Mouse (Mus musculus) heart, embryonic 11.5 days (tissue): Measurements from ENCODE around the gene 4930579F01Rik. TPM values are rescaled to one million over a fixed set of nuclear protein-coding genes. Genes with fewer than 3 reads are reported as not detected.
A peak's percentile ranks its signal among the peaks of the same experiment; 100 is the strongest.

Experiments
- ATAC-seq: fragments of 200-750 bp; cut with Nextera tagmentation; replicated peaks from 2 replicates; pipeline ENCODE4 v1.8.0; 2017; ENCODE audit warnings: moderate library complexity; ENCODE audit not compliant: insufficient number of reproducible peaks, low FRiP score, low TSS enrichment
- H3K27ac ChIP-seq: fragments of 300-500 bp; sonication (generic); 2 replicates; pipeline ENCODE4 v1.5.1; 2014; ENCODE audit warnings: mild to moderate bottlenecking, low read depth, low read length
- H3K27me3 ChIP-seq: fragments of 300-500 bp; sonication (generic); 2 replicates; pipeline ENCODE4 v1.6.1; 2014; ENCODE audit warnings: mild to moderate bottlenecking, low read length, mixed read lengths; ENCODE audit not compliant: control insufficient read depth, insufficient read depth
- H3K36me3 ChIP-seq: fragments of 300-500 bp; sonication (generic); 2 replicates; pipeline ENCODE4 v1.6.1; 2014; ENCODE audit warnings: mild to moderate bottlenecking, low read length, moderate library complexity, mixed read lengths; ENCODE audit not compliant: control insufficient read depth, insufficient read depth
- H3K4me1 ChIP-seq: fragments of 300-500 bp; sonication (generic); 2 replicates; pipeline ENCODE4 v1.6.1; 2014; ENCODE audit warnings: low read length; ENCODE audit not compliant: control insufficient read depth, insufficient read depth
- H3K4me2 ChIP-seq: fragments of 300-500 bp; sonication (generic); 2 replicates; pipeline ENCODE4 v1.6.1; 2014; ENCODE audit warnings: mild to moderate bottlenecking, moderate library complexity
- H3K4me3 ChIP-seq: fragments of 300-500 bp; sonication (generic); 2 replicates; pipeline ENCODE4 v1.5.1; 2014; ENCODE audit warnings: low read depth, low read length
- H3K9ac ChIP-seq: fragments of 300-500 bp; sonication (generic); 2 replicates; pipeline ENCODE4 v1.6.1; 2014; ENCODE audit warnings: mild to moderate bottlenecking, low read depth, low read length, moderate library complexity
- H3K9me3 ChIP-seq: fragments of 300-500 bp; sonication (generic); replicated peaks from 2 replicates; pipeline ENCODE4 v1.6.1; 2016; ENCODE audit warnings: low read length; ENCODE audit not compliant: control insufficient read depth
- WGBS: fragments of 180-500 bp; shearing (Covaris S2); extraction: QIAGEN DNeasy Blood & Tissue Kit; methylation state at CpG from one replicate; pipeline ENCODE4 v1.1.7; 2014; ENCODE audit not compliant: insufficient replicate concordance; 5-methylcytosine and 5-hydroxymethylcytosine counted together
- polyA plus RNA-seq: library from polyadenylated mRNA; unstranded; fragments of >200 nt; fragmentation: Nextera tagmentation; extraction: Ambion mirVana; gene quantifications from 2 replicates; pipeline ENCODE4 v1.2.1, GENCODE M21; 2014

The 4930579F01Rik gene
- polyA plus RNA-seq, 1 experiment from 2014 or later = not detected

DNA sequence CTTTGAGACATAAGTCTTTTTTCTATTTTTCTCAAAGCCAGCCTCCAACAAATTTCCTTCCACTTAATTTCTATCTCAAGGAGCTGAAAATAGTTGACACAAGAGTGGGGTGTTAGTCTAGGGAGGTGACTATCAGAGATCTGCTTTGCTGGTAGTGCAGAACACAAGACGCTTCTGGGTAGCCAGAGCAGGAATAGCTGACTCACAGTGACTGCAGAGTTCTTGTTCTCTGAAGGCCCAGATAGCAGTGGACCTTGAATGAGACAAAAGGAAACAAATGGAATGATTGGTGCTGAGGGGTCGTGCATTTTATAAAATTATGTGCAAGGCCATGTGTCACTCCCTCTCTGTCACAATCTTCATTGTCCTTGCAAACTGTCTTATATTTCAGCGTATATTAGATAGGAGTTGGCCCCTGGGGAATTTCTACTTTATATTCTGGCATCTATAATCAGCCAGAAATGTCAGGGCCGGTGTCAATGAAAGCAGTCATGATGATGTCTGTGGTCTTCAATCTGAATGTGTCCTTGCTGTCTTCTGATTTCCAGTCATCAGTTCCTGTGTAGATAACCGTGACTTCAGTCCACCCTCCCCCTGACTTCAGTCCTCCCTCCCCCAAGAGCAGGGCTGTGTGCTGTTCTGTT lies 16.9 kb upstream of the 4930579F01Rik start:
- Histone ChIP-seq H3K4me2 (no peak overlapping the region), H3K4me3 (no peak overlapping the region), H3K9ac (no peak overlapping the region), H3K4me1 (no peaks in the 10 kb centered on the region), H3K27ac (no peak overlapping the region), H3K36me3 (no peaks in the 10 kb centered on the region), H3K27me3 (no peaks in the 10 kb centered on the region), H3K9me3 (0 out of 2 replicates have a peak, but pooled peaks cover 2% of the 10 kb centered on the region)
- WGBS = 63% methylated on average over 5 of the region's 5 CpGs
- ATAC-seq = no peak

DNA sequence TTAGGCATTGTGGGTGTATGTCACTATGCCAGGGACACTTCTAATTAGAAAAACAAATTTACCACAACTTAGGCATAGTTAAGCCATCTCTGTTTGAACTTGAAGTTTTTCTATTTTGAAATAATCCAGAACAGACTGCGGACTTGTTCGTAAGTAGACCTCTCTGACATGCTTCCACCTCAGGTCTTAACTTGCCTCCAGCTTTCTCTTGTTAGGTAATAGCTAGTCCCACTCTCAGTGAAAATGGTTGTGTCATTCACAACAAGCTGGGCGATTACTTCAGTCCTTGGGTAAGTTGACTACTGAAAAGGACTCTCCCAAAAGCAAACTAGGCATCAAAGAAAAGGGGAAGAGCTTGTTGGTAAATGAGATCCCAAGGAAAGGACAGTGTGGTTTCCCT lies 15.2 kb upstream of the 4930579F01Rik start:
- Histone ChIP-seq H3K36me3 (no peaks in the 10 kb centered on the region), H3K27me3 (no peaks in the 10 kb centered on the region), H3K27ac (no peak overlapping the region), H3K4me2 (no peak overlapping the region), H3K4me3 (no peak overlapping the region), H3K9me3 (no peaks in the 10 kb centered on the region), H3K9ac (no peak overlapping the region), H3K4me1 (no peaks in the 10 kb centered on the region)
- no peak for ATAC-seq
- WGBS = 83% methylated on average over 3 of the region's 3 CpGs

DNA sequence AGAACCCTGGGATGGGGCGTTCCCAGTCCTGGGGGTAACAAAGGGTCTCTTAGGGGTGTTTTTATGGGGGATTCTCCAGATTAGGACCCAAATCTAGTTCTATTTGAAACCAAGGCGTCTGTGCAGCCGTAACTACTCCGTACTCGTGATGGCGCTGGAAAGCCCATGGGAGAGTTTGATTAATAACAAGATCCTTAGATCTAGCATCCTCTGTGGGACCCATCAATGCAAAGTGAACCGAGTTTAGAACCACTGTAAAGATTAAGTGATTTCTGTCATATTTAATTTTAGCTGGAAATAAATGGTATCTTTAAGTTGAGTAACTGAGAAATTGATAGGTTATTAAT lies 5.1 kb upstream of the 4930579F01Rik start:
- no peaks in the 10 kb centered on the region for H3K36me3 ChIP-seq
- no peak overlapping the region; the same call in 1 of the 2 replicates for H3K9ac ChIP-seq
- H3K27me3 ChIP-seq = no peaks in the 10 kb centered on the region
- H3K4me2 ChIP-seq = no peak overlapping the region
- no peak overlapping the region for H3K4me3 ChIP-seq
- H3K4me1 ChIP-seq = no peaks in the 10 kb centered on the region
- WGBS = 76% methylated on average over 7 of the region's 7 CpGs
- no peak for ATAC-seq
- H3K27ac ChIP-seq = no peak overlapping the region
- H3K9me3 ChIP-seq = no peaks in the 10 kb centered on the region

DNA sequence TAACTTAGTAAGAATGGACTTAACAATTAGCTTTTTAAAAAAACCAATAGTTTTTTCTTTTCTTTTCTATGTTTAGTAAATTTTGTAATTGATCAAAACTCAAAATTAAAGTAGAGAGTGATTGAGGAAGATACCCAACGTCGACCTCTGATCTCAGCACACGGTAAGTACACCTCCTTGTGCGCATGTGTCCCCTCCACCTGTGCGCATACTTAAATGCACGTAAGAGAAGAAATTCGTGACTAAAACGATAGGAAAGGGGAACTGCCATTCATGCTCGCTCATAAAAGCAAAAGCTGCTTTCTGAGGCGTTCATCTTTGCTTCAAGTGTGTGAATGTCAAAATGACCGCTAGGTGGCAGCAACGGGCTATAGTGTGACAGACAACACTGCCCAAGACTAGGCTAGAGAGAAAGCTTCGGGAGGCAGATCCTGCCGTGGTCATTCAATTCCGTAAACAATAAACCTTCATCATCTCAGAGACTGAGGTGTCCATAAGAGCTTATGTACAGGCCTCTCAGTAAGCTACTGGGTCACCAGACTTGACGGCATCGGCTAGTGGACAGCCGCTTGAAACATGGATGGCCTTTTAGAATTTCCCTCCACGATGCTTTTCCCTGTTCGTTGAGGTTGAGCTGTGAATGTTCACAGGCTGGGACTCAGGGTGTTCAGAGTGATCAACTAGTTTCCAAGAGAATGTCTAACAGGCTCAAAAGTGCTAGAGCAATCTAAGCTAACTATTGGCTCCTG lies 4.5 kb upstream of the 4930579F01Rik start:
- peak; percentile 72; the same call in 1 of the 2 replicates for ATAC-seq
- peak overlapping the region; percentile 13; the same call in 1 of the 2 replicates for H3K9ac ChIP-seq
- WGBS = 29% methylated on average over 20 of the region's 20 CpGs

DNA sequence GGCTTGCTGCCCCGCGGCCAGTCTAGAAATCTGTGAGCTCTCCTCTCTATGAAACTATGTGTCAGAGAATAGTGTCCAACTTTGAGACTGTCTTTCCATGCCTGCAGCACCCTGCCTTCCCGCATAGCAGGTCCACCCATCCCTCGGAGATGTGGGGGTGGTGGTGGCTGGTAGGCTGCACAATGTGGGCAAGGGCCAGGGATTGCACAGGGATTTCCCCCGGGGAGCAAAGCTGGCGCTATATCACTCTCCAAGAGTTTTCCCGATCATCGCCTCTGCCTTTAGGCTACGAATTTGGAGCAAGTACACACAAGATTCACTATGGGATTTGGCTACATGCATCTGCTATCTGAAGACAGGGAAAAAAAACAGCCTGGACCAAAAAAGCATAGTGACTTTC lies 3.9 kb upstream of the 4930579F01Rik start:
- H3K27ac ChIP-seq = no peak overlapping the region
- no peak overlapping the region for H3K4me2 ChIP-seq
- ATAC-seq = no peak
- H3K4me1 ChIP-seq = no peaks in the 10 kb centered on the region
- H3K9ac ChIP-seq = no peak overlapping the region
- H3K27me3 ChIP-seq = no peaks in the 10 kb centered on the region
- WGBS = 63% methylated on average over 9 of the region's 9 CpGs
- no peaks in the 10 kb centered on the region for H3K36me3 ChIP-seq
- H3K4me3 ChIP-seq = no peak overlapping the region
- no peaks in the 10 kb centered on the region for H3K9me3 ChIP-seq

More for the DNA sequence above, 4.5 kb upstream of the 4930579F01Rik start:
- H3K4me3 ChIP-seq = peak overlapping the region; percentile 25; the same call in 1 of the 2 replicates
- no peak overlapping the region for H3K27ac ChIP-seq
- H3K36me3 ChIP-seq = no peaks in the 10 kb centered on the region
- peak overlapping the region; percentile 59 for H3K4me2 ChIP-seq
- no peaks in the 10 kb centered on the region for H3K9me3 ChIP-seq
- no peaks in the 10 kb centered on the region for H3K4me1 ChIP-seq
- H3K27me3 ChIP-seq = no peaks in the 10 kb centered on the region

DNA sequence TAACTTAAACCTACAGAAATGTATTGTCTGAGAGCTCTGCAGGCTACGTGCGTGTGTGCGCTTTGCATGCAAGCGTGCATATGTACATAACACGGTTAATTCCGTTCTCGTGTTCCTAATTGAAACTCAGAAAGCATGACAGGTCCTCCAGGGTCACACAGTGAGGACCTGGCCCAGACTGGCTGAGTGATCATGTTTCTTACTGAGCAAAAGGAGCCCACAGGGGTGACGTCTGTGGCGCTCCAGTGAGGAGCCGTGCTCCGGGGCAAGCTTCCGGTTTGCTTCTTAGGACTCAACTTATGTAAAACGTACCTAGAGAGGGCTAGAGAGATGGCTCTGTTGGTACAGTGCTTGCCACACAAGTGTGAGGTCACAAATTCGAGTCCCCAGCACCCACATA lies 3.5 kb upstream of the 4930579F01Rik start:
- Histone ChIP-seq H3K9me3 (no peaks in the 10 kb centered on the region), H3K9ac (no peak overlapping the region), H3K4me3 (no peak overlapping the region), H3K36me3 (no peaks in the 10 kb centered on the region), H3K27me3 (no peaks in the 10 kb centered on the region), H3K27ac (no peak overlapping the region), H3K4me2 (no peak overlapping the region), H3K4me1 (no peaks in the 10 kb centered on the region)
- 76% methylated on average over 14 of the region's 14 CpGs for WGBS
- ATAC-seq = no peak

GRCm38 (mm10) chr3:138192260-138192659 lies 1.4 kb downstream of the 4930579F01Rik start:
- ATAC-seq = no peak
- H3K4me3 ChIP-seq = no peak overlapping the region
- H3K27me3 ChIP-seq = no peaks in the 10 kb centered on the region
- no peak overlapping the region for H3K27ac ChIP-seq
- WGBS = 76% methylated on average over 7 of the region's 7 CpGs
- H3K9me3 ChIP-seq = no peaks in the 10 kb centered on the region
- no peak overlapping the region for H3K4me2 ChIP-seq
- no peaks in the 10 kb centered on the region for H3K36me3 ChIP-seq
- H3K9ac ChIP-seq = no peak overlapping the region
- no peaks in the 10 kb centered on the region for H3K4me1 ChIP-seq

DNA sequence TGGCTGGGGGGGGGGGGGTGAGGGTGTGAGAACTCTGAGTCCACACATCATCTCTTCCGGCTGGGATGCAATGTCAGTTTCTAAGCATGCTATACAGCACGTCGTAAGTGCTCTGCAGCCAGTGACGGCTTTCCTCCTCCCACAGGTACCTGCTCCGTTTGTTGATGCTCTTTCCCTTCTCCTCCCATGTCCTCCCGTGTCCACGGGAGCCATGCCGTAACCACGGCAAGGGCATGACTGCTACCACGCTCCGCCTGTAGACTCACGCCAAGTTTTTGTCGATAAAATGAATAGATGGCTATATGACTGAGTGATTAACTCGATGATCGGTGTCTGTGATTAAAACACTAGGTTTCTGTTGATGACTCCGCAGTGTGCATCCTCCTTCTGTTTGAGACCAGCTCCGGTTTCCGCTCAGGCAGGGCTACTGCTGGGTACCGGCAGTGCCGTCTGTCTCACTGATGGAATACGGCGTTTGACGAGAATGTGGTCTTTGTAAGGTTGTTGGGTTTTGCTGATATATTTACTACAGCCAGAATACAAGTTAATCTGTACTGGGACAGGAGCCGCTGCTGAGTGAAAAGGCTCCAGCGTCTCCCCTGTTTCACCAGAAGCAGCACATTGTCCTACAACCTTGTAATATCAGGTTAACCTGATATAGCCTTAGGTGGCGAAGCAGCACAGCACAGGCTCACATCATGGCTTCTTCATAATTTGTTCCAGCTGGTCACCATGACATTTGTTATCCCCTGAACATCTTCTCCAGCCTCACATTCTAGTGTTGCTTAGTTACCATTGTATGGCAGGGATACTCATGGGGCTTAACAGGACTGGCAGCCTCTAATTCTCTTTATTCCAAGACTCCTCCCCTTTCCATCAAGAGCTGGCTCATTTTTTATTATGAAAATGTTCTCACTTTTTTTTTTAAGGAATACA lies 7.4 kb downstream of the 4930579F01Rik start:
- ATAC-seq = no peak
- Histone ChIP-seq H3K27me3 (no peaks in the 10 kb centered on the region), H3K9me3 (no peaks in the 10 kb centered on the region), H3K27ac (no peak overlapping the region), H3K9ac (no peak overlapping the region), H3K36me3 (no peaks in the 10 kb centered on the region), H3K4me3 (no peak overlapping the region), H3K4me1 (no peaks in the 10 kb centered on the region), H3K4me2 (no peak overlapping the region)
- 86% methylated on average over 26 of the region's 26 CpGs for WGBS
